Mouse (Mus musculus) v-Abl transformed pro-B cells (cell line): Measurements from ENCODE around the gene Ptpn11.
"Not testable (repeated sequence)": the region's sequence is repeated elsewhere in the genome, so short reads cannot be mapped to it uniquely, and the experiment has no call there.

Experiments used
- in situ Hi-C, 2 experiments: fragments of 400-800 bp; cut with MboI; formaldehyde crosslinking; loops; one replicate each; pipeline ENCODE4 v1.15.1; 2025; ENCODE audit not compliant: unreplicated experiment in 2 of 2

The Ptpn11 gene

GRCm38 (mm10) chr5:121190836-121191583 lies at the start of gene Ptpn11:
Gene Ptpn11 (minus strand): TSS chr5:121191397.
- in situ Hi-C loops = no loop called here

- in situ Hi-C loops = no loop called here
Observed at GRCm38 (mm10) chr5:121239846-121240245, 48.6 kb upstream of the Ptpn11 start.

- in situ Hi-C loops = no loop called here
Observed at GRCm38 (mm10) chr5:121238208-121238607, 47.0 kb upstream of the Ptpn11 start.

GRCm38 (mm10) chr5:121236171-121236570 lies 45.0 kb upstream of the Ptpn11 start:
- in situ Hi-C loops = no loop called here

GRCm38 (mm10) chr5:121233726-121234125 lies 42.5 kb upstream of the Ptpn11 start:
- in situ Hi-C loops = no loop called here

- in situ Hi-C loops = no loop called here
Observed at GRCm38 (mm10) chr5:121232789-121233188, 41.6 kb upstream of the Ptpn11 start.

- in situ Hi-C loops = no loop called here
Observed at GRCm38 (mm10) chr5:121230811-121231210, 39.6 kb upstream of the Ptpn11 start.

- in situ Hi-C loops = no loop called here
Observed at GRCm38 (mm10) chr5:121229182-121229581, 38.0 kb upstream of the Ptpn11 start.

GRCm38 (mm10) chr5:121227330-121227729 lies 36.1 kb upstream of the Ptpn11 start:
- in situ Hi-C loops = not testable (repeated sequence)

- in situ Hi-C loops = no loop called here
Observed at GRCm38 (mm10) chr5:121226845-121227244, 35.6 kb upstream of the Ptpn11 start.

GRCm38 (mm10) chr5:121226406-121226805 lies 35.2 kb upstream of the Ptpn11 start:
- in situ Hi-C loops = no loop called here

- in situ Hi-C loops = no loop called here
Observed at GRCm38 (mm10) chr5:121225854-121226253, 34.7 kb upstream of the Ptpn11 start.

GRCm38 (mm10) chr5:121224856-121225255 lies 33.7 kb upstream of the Ptpn11 start:
- in situ Hi-C loops = no loop called here

- in situ Hi-C loops = not testable (repeated sequence)
Observed at GRCm38 (mm10) chr5:121224020-121224419, 32.8 kb upstream of the Ptpn11 start.

GRCm38 (mm10) chr5:121221328-121221850 lies 30.2 kb upstream of the Ptpn11 start:
- in situ Hi-C loops = no loop called here

GRCm38 (mm10) chr5:121220732-121221301 lies 29.6 kb upstream of the Ptpn11 start:
- in situ Hi-C loops = no loop called here

GRCm38 (mm10) chr5:121219980-121220731 lies 29.0 kb upstream of the Ptpn11 start, which contains the start of gene Hectd4:
Gene Hectd4 (plus strand): TSS chr5:121220219.
- in situ Hi-C loops = loop anchor here (5.0 kb wide), 2 partner anchors 47 to 157 kb away; no protein-coding TSS in a partner anchor

GRCm38 (mm10) chr5:121219190-121219589 lies 28.0 kb upstream of the Ptpn11 start:
- in situ Hi-C loops = loop anchor here (5.0 kb wide), 2 partner anchors 48 to 158 kb away; no protein-coding TSS in a partner anchor

GRCm38 (mm10) chr5:121217313-121217634 lies 26.1 kb upstream of the Ptpn11 start:
- in situ Hi-C loops = loop anchor here (5.0 kb wide), 2 partner anchors 50 to 160 kb away; no protein-coding TSS in a partner anchor

GRCm38 (mm10) chr5:121216584-121217312 lies 25.6 kb upstream of the Ptpn11 start:
- in situ Hi-C loops = loop anchor here (5.0 kb wide), 2 partner anchors 51 to 161 kb away; no protein-coding TSS in a partner anchor
